Mouse (Mus musculus): ENCODE measurements around the gene Hrh1.

Gene Hrh1

GRCm38 (mm10) chr6:114432591-114432990 is 34.9 kb downstream of the Hrh1 start:
- no peak for TF ChIP-seq GATA4 (IDR thresholded peaks at IDR 0.05; ENCODE audit: insufficient replicate concordance, low read length)

GRCm38 (mm10) chr6:114434524-114434923 is 36.8 kb downstream of the Hrh1 start:
- no peak for TF ChIP-seq GATA4 (IDR thresholded peaks at IDR 0.05; ENCODE audit: insufficient replicate concordance, low read length)

- no peak for TF ChIP-seq GATA4 (IDR thresholded peaks at IDR 0.05; ENCODE audit: insufficient replicate concordance, low read length)
Measured at GRCm38 (mm10) chr6:114440302-114440701, 42.6 kb downstream of the Hrh1 start.

GRCm38 (mm10) chr6:114440788-114441453 is 43.2 kb downstream of the Hrh1 start:
- no peak for TF ChIP-seq GATA4 (IDR thresholded peaks at IDR 0.05; ENCODE audit: insufficient replicate concordance, low read length)

GRCm38 (mm10) chr6:114444247-114444844 is 46.6 kb downstream of the Hrh1 start:
- no peak for TF ChIP-seq GATA4 (IDR thresholded peaks at IDR 0.05; ENCODE audit: insufficient replicate concordance, low read length)

GRCm38 (mm10) chr6:114444976-114445375 is 47.2 kb downstream of the Hrh1 start:
- TF ChIP-seq GATA4 (IDR thresholded peaks at IDR 0.05; ENCODE audit: insufficient replicate concordance, low read length) = no peak

GRCm38 (mm10) chr6:114448888-114449287 is 51.2 kb downstream of the Hrh1 start:
- TF ChIP-seq GATA4 (IDR thresholded peaks at IDR 0.05; ENCODE audit: insufficient replicate concordance, low read length) = no peak

- TF ChIP-seq GATA4 (IDR thresholded peaks at IDR 0.05; ENCODE audit: insufficient replicate concordance, low read length) = no peak
Measured at GRCm38 (mm10) chr6:114455267-114455666, 57.5 kb downstream of the Hrh1 start.

GRCm38 (mm10) chr6:114456255-114457042 is 58.7 kb downstream of the Hrh1 start:
- no peak for TF ChIP-seq GATA4 (IDR thresholded peaks at IDR 0.05; ENCODE audit: insufficient replicate concordance, low read length)

GRCm38 (mm10) chr6:114457299-114457698 is 59.6 kb downstream of the Hrh1 start:
- TF ChIP-seq GATA4 (IDR thresholded peaks at IDR 0.05; ENCODE audit: insufficient replicate concordance, low read length) = no peak

- no peak for TF ChIP-seq GATA4 (IDR thresholded peaks at IDR 0.05; ENCODE audit: insufficient replicate concordance, low read length)
Measured at GRCm38 (mm10) chr6:114458191-114458590, 60.5 kb downstream of the Hrh1 start.

GRCm38 (mm10) chr6:114459969-114460368 is 62.2 kb downstream of the Hrh1 start:
- TF ChIP-seq GATA4 (IDR thresholded peaks at IDR 0.05; ENCODE audit: insufficient replicate concordance, low read length) = no peak

GRCm38 (mm10) chr6:114461536-114461935 is 63.8 kb downstream of the Hrh1 start:
- TF ChIP-seq GATA4 (IDR thresholded peaks at IDR 0.05; ENCODE audit: insufficient replicate concordance, low read length) = no peak

GRCm38 (mm10) chr6:114462747-114463146 is 65.0 kb downstream of the Hrh1 start:
- no peak for TF ChIP-seq GATA4 (IDR thresholded peaks at IDR 0.05; ENCODE audit: insufficient replicate concordance, low read length)

GRCm38 (mm10) chr6:114473541-114473940 is 75.8 kb downstream of the Hrh1 start:
- TF ChIP-seq GATA4 (IDR thresholded peaks at IDR 0.05; ENCODE audit: insufficient replicate concordance, low read length) = no peak

- TF ChIP-seq GATA4 (IDR thresholded peaks at IDR 0.05; ENCODE audit: insufficient replicate concordance, low read length) = no peak
Measured at GRCm38 (mm10) chr6:114474059-114474458, 76.3 kb downstream of the Hrh1 start.

All from liver, adult (tissue).